In the genomic region with DNA sequence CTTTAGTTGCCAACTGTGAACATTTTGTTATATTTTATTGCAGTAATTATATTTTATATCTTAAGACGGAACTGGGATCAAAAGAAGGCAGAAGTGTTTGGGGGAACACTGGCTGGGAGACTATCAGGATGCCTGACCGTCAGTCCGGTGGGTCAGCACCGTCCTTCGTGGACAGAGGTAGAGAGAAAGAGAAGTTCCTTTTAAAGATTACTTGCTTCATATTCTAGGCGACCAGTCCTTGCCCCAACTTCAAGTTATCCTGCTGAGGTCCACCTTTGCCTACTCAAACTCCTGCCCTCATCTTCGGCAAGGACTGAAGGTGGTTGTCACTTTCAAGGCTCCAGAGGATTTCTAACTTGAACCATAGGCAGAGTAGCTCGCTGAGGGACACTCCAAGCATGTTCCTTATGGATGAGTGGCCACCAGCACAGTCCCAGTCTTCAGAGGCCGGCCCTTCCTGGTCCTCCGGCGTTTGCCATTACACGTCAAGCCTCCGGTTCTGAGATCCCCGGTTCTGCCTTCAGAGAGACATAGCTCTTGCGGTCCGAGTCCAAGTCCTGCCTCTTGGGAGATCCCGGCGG, we compare ENCODE assay signal across 8 mouse cellular contexts. TPM values are rescaled to one million over a fixed set of nuclear protein-coding genes. Genes with fewer than 3 reads are reported as not detected.
DNase-seq lines count a peak whose midpoint lies in the region; ATAC-seq and TF ChIP-seq lines count a peak whose summit lies in the region.

No protein-coding gene starts in this region.

- H3K27me3 ChIP-seq in lung, embryonic 14.5 days (ENCODE audit: insufficient read depth, low read length) = peaks cover 16% of the 10 kb centered on the region; the same call in 1 of the 2 replicates
- no peaks in the 10 kb centered on the region for H3K27me3 ChIP-seq in limb, embryonic 12.5 days

- TF ChIP-seq POLR2A in olfactory bulb, adult 2 months (IDR thresholded peaks at IDR 0.05; ENCODE audit: insufficient read depth, low read depth, low read length) = no peak

- H3K4me3 ChIP-seq in lung, embryonic 14.5 days (ENCODE audit: low read depth, low read length) = peak overlapping the region; percentile 65
- H3K4me3 ChIP-seq in limb, embryonic 12.5 days (replicated peaks) = peak overlapping the region; percentile 72
- peak overlapping the region; percentile 66 for H3K4me3 ChIP-seq in olfactory bulb, adult 2 months (ENCODE audit: insufficient read depth, low read depth, low read length)

- H3K27ac ChIP-seq in lung, embryonic 14.5 days (ENCODE audit: low read depth) = peak overlapping the region; percentile 81
- peak overlapping the region; percentile 83 for H3K27ac ChIP-seq in limb, embryonic 12.5 days
- peak overlapping the region; percentile 100 for H3K27ac ChIP-seq in olfactory bulb, adult 2 months (ENCODE audit: insufficient read depth, low read depth, low read length)

- H3K4me1 ChIP-seq in lung, embryonic 14.5 days (ENCODE audit: insufficient read depth) = peaks cover 10% of the 10 kb centered on the region; the same call in 1 of the 2 replicates
- peaks cover 19% of the 10 kb centered on the region for H3K4me1 ChIP-seq in limb, embryonic 12.5 days (replicated peaks)
- peaks cover 9% of the 10 kb centered on the region; the same call in 1 of the 2 replicates for H3K4me1 ChIP-seq in olfactory bulb, adult 2 months (ENCODE audit: control insufficient read depth, insufficient read depth, low read length)

- H3K4me2 ChIP-seq in lung, embryonic 14.5 days = peak overlapping the region; percentile 94
- H3K4me2 ChIP-seq in limb, embryonic 12.5 days = peak overlapping the region; percentile 76

- peak; percentile 47 for DNase-seq in lung, embryonic 14.5 days
- no peak for DNase-seq in lung, adult 18-20 months
- DNase-seq in spleen, postnatal 14 days (ENCODE audit: low spot score in 2 of 2) = no peak
- no peak for DNase-seq in gastrocnemius, adult 8-10 months (ENCODE audit: low spot score in 2 of 2)
- DNase-seq in retina, embryonic 14.5 days (ENCODE audit: low spot score) = no peak

- no peaks in the 10 kb centered on the region for H3K9me3 ChIP-seq in lung, embryonic 14.5 days (ENCODE audit: low read depth, low read length)
- H3K9me3 ChIP-seq in limb, embryonic 12.5 days = no peaks in the 10 kb centered on the region

- TF ChIP-seq CTCF in lung, embryonic 14.5 days (IDR thresholded peaks at IDR 0.05; ENCODE audit: low read depth) = no peak
- no peak for TF ChIP-seq CTCF in olfactory bulb, adult 2 months (IDR thresholded peaks at IDR 0.05; ENCODE audit: insufficient read depth, low read depth, low read length)

- peak overlapping the region; percentile 74 for H3K9ac ChIP-seq in lung, embryonic 14.5 days
- H3K9ac ChIP-seq in limb, embryonic 12.5 days (replicated peaks) = peak overlapping the region; percentile 85

- H3K36me3 ChIP-seq in lung, embryonic 14.5 days (ENCODE audit: insufficient read depth) = no peaks in the 10 kb centered on the region
- H3K36me3 ChIP-seq in limb, embryonic 12.5 days = no peaks in the 10 kb centered on the region

- 2% methylated on average over 18 of the region's 18 CpGs for WGBS in lung, embryonic 14.5 days
- 2% methylated on average over 18 of the region's 18 CpGs for WGBS in limb, embryonic 12.5 days
- WGBS in olfactory bulb, adult 2 months = 2% methylated on average over 18 of the region's 18 CpGs

- peak; percentile 55 for ATAC-seq in lung, embryonic 14.5 days (ENCODE audit: insufficient read depth)
- ATAC-seq in erythroblast, adult 5-6 weeks (replicated peaks; ENCODE audit: low FRiP score, poor library complexity, severe bottlenecking) = peak; percentile 3
- peak; percentile 16; the same call in 1 of the 2 replicates for ATAC-seq in limb, embryonic 12.5 days (ENCODE audit: insufficient number of reproducible peaks, insufficient read depth, low FRiP score, low TSS enrichment, low read depth)

RNA-seq across cellular contexts. Expression of a gene that starts 0.8 kb away (rescaled TPM):
- 6.3 and 7.6 TPM in 2 replicates for polyA plus RNA-seq in lung, embryonic 14.5 days (2014; fragmentation: Nextera tagmentation; extraction: Ambion mirVana)
- total RNA-seq in erythroblast, adult 5-6 weeks (2015; ENCODE audit: low replicate concordance) = 4.8 and 11.5 TPM in 2 replicates
- total RNA-seq in erythroblast, adult 5-6 weeks (2017; ENCODE audit: low replicate concordance) = 12.9 and 17.1 TPM in 2 replicates
- 16.1 and 16.6 TPM in 2 replicates for polyA plus RNA-seq in limb, embryonic 12.5 days (2016; fragmentation: Nextera tagmentation; extraction: Ambion mirVana)
- polyA plus RNA-seq in olfactory bulb, adult 2 months (2012; ENCODE audit: insufficient read depth, insufficient read length, low replicate concordance, missing spikeins) = not detected in 2 replicates
- total RNA-seq in gastrocnemius, adult 8-10 months (2022) = 100 to 1,000 TPM; 102 to 132 (median 111) TPM

Comparison
In these comparisons a context has a peak if more than half of its experiments do, and no peak if none do; other contexts are left out.
1. ATAC-seq: peak in every context shown above with its lines; median percentile 55 in lung, embryonic 14.5 days; 16 in limb, embryonic 12.5 days; 3 in erythroblast, adult 5-6 weeks.